Mouse (Mus musculus) limb, embryonic 11.5 days (tissue): ENCODE measurements around the gene Nek6. TPM values are rescaled to one million over a fixed set of nuclear protein-coding genes. Genes with fewer than 3 reads are reported as not detected.

ENCODE experiments used
- ATAC-seq: fragments of 200-750 bp; cut with Nextera tagmentation; 2 replicates; pipeline ENCODE4 v1.8.0; 2017; ENCODE audit warnings: low read depth; ENCODE audit not compliant: insufficient number of reproducible peaks, low FRiP score, low TSS enrichment
- DNase-seq: peaks from one replicate; pipeline ENCODE4 v3.0.0-alpha.2; 2015; ENCODE audit warnings: low spot score
- H3K27ac ChIP-seq: fragments of 300-500 bp; sonication (generic); replicated peaks from 2 replicates; pipeline ENCODE4 v1.5.1; 2014; ENCODE audit warnings: low read depth, mild to moderate bottlenecking, low read length
- H3K27me3 ChIP-seq: fragments of 300-500 bp; sonication (generic); 2 replicates; pipeline ENCODE4 v1.6.1; 2014; ENCODE audit warnings: mild to moderate bottlenecking, low read length, mixed read lengths; ENCODE audit not compliant: control insufficient read depth, insufficient read depth
- H3K36me3 ChIP-seq: fragments of 300-500 bp; sonication (generic); 2 replicates; pipeline ENCODE4 v1.6.1; 2014; ENCODE audit warnings: mild to moderate bottlenecking, low read length, moderate library complexity, mixed read lengths; ENCODE audit not compliant: control insufficient read depth, insufficient read depth
- H3K4me1 ChIP-seq: fragments of 300-500 bp; sonication (generic); 2 replicates; pipeline ENCODE4 v1.6.1; 2014; ENCODE audit warnings: low read length, mixed read lengths; ENCODE audit not compliant: control insufficient read depth, insufficient read depth
- H3K4me2 ChIP-seq: fragments of 300-500 bp; sonication (generic); 2 replicates; pipeline ENCODE4 v1.6.1; 2014; ENCODE audit warnings: low read depth, mild to moderate bottlenecking, moderate library complexity; ENCODE audit not compliant: severe bottlenecking
- H3K4me3 ChIP-seq: fragments of 300-500 bp; sonication (generic); 2 replicates; pipeline ENCODE4 v1.5.1; 2014; ENCODE audit warnings: low read depth, low read length
- H3K9ac ChIP-seq: fragments of 300-500 bp; sonication (generic); 2 replicates; pipeline ENCODE4 v1.6.1; 2014; ENCODE audit warnings: mild to moderate bottlenecking, low read length
- H3K9me3 ChIP-seq: fragments of 300-500 bp; sonication (generic); 2 replicates; pipeline ENCODE4 v1.6.1; 2016; ENCODE audit warnings: low read length; ENCODE audit not compliant: control insufficient read depth
- WGBS: fragments of 180-500 bp; shearing (Covaris S2); extraction: QIAGEN DNeasy Blood & Tissue Kit; methylation state at CpG from one replicate; pipeline ENCODE4 v1.1.7; 2014; 5-methylcytosine and 5-hydroxymethylcytosine counted together
- polyA plus RNA-seq: library from polyadenylated mRNA; unstranded; fragments of >200 nt; fragmentation: Nextera tagmentation; extraction: Ambion mirVana; gene quantifications from 2 replicates; pipeline ENCODE4 v1.2.1, GENCODE M21; 2014

The Nek6 gene
- polyA plus RNA-seq, 1 experiment from 2014 or later: 108 TPM

DNA sequence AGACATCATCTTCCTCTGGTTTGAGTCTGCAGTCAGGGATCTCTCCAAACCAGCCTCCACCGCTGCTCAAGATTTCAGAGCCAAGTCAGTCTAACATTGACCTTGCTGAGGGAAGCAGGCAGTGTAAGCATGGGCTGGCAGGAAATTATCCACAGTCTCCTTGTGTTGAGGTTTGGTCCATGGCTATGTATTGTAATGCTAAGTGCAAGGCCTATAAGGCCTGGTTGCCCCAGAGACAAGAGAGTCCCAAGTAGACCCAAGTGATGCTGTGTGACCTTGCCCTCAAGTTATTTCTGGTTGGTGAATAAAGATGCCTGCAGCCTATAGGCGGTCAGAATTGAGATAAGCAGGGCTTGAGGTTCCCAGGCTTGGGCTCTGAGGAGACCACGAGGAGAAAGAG lies 45.3 kb downstream of the Nek6 start:
- Histone ChIP-seq H3K4me2 (no peak overlapping the region), H3K9me3 (no peaks in the 10 kb centered on the region), H3K4me3 (no peak overlapping the region), H3K4me1 (no peaks in the 10 kb centered on the region), H3K9ac (no peak overlapping the region), H3K27ac (no peak overlapping the region), H3K36me3 (no peaks in the 10 kb centered on the region; the same call in 1 of the 2 replicates), H3K27me3 (no peaks in the 10 kb centered on the region)
- WGBS: 91% methylated on average over 3 of the region's 3 CpGs
- ATAC-seq (no peak), DNase-seq (no peak)

DNA sequence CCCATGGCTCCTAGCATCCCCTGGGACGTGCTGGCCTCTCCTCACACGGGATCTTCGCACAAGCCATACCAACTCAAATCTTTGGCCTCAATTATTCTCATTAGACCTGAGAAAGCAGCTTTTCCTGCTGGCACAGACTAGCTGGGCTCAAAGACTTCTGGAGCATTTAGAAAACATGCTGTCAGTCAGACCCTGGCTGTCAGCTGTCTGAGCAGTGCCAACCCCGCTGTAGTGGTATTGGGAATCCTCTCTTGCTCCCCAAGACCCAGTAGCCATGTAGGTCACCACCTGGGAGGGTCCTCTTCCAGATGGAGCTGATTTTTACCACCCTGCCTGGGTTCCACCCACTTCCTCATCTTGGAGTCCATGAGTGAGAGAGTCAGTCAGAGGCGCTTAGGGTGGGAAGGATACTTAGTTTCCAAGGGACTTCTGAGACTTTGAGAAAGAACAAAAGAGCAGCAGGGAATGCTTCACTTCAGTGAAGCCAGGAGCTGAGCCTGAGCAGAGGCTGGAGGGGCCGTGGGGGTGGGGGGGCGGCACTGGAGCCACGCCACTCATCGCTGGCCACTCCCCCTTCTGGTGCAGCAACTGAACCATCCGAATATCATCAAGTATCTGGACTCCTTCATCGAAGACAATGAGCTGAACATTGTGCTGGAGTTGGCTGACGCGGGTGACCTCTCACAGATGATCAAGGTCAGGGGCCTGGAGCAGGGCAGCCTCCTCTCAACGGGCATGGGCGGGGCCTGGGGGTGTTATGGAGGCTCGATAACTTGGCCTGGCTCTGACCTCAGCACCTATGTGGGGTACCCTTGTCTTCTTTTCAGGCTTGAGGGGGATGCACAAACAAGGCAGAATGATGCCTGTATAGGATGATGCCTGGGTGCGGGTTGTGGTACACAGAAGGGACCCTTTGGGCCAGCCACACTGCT lies 49.1 kb downstream of the Nek6 start:
- Histone ChIP-seq H3K4me2 (no peak overlapping the region), H3K27ac (no peak overlapping the region), H3K9ac (no peak overlapping the region), H3K27me3 (no peaks in the 10 kb centered on the region), H3K4me1 (no peaks in the 10 kb centered on the region), H3K36me3 (no peaks in the 10 kb centered on the region; the same call in 1 of the 2 replicates), H3K4me3 (no peak overlapping the region), H3K9me3 (no peaks in the 10 kb centered on the region)
- DNase-seq (no peak), ATAC-seq (no peak)
- WGBS: 75% methylated on average over 17 of the region's 17 CpGs

DNA sequence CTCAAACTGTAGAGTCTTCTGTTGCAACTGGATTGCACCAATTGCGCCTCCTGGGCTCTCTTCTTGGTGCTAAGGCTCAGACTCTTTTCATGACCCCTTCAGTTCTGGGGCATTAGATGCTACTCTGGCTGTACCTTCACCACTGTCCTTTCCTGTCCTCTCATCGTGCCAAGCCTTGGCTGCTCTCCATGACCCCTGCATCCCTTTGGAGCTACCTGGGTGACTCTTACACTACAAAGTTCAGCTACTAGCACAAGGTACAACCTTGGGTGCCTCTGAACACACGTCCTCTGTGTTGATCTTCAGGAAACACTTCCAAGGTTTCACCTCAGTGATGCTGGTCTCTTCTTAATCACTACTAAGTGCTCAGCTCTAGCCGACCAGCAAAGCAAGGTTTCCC lies 51.2 kb downstream of the Nek6 start:
- no peaks in the 10 kb centered on the region for H3K4me1 ChIP-seq
- no peak overlapping the region for H3K9ac ChIP-seq
- H3K9me3 ChIP-seq: no peaks in the 10 kb centered on the region
- ATAC-seq (no peak), DNase-seq (no peak)
- H3K27me3 ChIP-seq: no peaks in the 10 kb centered on the region
- no peak overlapping the region for H3K4me2 ChIP-seq
- 87% methylated on average over 4 of the region's 4 CpGs for WGBS
- H3K4me3 ChIP-seq: no peak overlapping the region
- no peak overlapping the region for H3K27ac ChIP-seq
- H3K36me3 ChIP-seq: peaks cover 4% of the 10 kb centered on the region

DNA sequence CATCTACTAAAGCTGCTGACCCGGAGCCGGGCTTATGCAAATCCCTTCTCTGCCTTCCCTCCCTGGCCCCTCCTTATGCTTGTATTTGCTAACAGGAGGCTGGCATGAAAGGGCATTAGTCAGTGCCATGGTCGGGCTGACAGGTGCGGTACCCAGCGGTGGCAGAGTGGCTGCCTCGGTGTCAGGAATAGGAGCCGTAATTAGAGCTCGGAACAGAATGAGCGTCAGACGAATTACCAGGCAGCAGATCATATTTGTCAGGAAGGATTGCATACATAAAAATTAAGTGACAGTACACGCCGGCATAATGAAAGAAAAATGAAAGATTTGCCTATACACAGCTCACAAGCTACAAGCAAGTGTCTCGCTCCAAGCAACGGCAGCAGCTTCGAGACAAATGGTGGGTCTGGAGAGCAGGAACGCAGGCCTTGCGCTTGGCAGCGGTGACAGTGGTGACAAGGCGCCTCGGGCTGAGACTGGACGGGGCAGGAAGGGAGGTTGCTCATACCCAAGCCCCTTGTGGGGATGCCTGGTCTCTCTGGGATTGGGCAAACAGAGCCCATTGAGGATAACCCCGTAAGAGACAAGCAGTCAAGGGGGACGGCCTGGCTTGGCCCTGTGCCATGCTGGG lies 60.6 kb downstream of the Nek6 start:
- Histone ChIP-seq H3K4me2 (no peak overlapping the region), H3K27ac (no peak overlapping the region), H3K9ac (no peak overlapping the region), H3K27me3 (no peaks in the 10 kb centered on the region), H3K36me3 (peaks cover 10% of the 10 kb centered on the region), H3K4me3 (no peak overlapping the region), H3K9me3 (no peaks in the 10 kb centered on the region), H3K4me1 (no peaks in the 10 kb centered on the region)
- DNase-seq (no peak), ATAC-seq (no peak)
- 91% methylated on average over 23 of the region's 23 CpGs for WGBS

DNA sequence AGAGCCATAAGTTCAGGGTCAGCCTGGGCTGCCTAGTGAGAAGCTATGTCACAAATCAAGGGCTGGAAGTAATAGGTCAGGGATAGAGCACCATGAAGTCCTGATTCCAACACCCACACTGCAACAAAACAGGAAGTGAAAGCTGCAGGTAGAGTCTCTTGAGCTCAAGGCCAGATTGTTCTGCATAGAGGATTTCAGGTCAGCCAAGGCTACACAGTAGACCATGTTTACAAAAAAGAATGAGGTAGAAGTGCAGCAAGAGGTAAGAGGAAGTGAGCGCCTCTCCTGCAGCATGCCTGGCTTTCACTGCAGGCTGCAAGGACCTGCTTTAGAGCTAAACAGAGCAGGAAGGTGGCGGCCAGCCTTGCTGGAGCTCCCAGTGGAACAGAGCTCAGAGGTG lies 63.3 kb downstream of the Nek6 start:
- Histone ChIP-seq H3K4me1 (no peaks in the 10 kb centered on the region), H3K36me3 (peaks cover 9% of the 10 kb centered on the region), H3K27ac (no peak overlapping the region), H3K4me3 (no peak overlapping the region), H3K27me3 (no peaks in the 10 kb centered on the region), H3K9ac (no peak overlapping the region), H3K4me2 (no peak overlapping the region), H3K9me3 (no peaks in the 10 kb centered on the region)
- no peak for DNase-seq
- WGBS: 93% methylated on average over 2 of the region's 2 CpGs
- ATAC-seq: no peak

DNA sequence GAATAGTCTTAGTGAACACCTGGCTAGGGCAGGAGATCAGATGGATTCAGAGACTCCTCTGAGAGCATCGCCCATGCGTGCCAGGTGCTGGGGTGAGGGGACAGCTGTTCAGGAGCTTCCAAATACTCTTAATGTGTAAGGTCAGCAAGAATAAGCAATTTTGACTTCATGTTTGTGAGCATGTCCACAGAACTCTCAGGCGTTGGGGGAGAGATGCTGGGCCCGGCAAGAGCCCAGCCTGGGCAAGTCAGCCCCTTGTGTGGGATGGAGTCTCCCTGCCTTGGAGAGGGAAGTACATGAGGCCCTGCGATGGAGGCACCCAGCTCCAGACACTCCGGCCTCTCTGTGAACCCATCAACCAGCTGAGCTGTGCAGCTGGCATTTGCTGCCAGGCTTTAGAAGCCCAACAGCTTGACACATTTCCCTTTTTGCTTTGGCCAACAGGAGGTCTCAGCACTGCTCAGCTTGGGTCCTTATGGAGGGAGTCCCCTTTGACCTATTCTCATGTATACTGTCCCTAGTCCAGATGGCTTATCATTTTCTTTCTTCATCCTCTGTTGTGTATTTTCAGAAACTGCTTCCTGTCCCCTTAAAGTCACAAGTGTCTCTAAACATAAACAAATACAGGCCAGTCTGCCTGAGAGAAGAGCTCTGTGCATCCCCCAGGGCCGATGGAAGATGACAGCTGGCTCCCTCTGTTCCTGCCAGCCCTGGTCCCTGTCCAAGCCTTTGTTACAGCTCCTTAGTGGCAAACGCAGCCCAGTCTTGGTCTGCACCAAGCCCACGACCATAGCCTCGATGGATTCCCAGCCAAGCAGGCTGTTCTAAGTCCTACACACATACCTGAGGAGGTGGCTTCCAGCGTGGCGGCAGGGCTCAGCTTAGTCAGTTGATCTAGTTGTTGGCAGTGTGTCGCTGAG lies 67.4 kb downstream of the Nek6 start:
- no peaks in the 10 kb centered on the region for H3K36me3 ChIP-seq
- DNase-seq: no peak

DNA sequence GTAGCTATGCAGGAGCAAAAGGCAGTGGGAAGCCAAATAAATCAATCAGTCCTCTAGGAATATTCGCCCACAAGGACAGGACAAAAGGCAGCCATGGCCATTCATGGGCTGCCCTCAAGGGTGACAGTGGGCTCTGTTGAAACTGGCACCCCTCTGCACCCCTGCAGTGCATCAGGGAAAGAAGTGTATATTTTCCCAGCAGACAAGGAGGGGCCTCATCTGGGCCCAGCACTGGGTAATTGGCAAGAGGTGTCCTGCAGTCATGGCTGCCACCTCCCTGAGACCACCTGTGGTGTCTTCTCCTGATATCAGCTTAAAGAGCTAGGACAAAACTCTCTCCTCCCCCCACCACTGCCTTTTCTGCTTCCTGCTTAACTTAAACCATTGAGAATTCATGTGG lies 68.1 kb downstream of the Nek6 start:
- Histone ChIP-seq H3K27ac (no peak overlapping the region), H3K4me1 (no peaks in the 10 kb centered on the region)
- 43% methylated on average over 1 of the region's 1 CpGs for WGBS

More for the DNA sequence above, 67.4 kb downstream of the Nek6 start:
- Histone ChIP-seq H3K9me3 (no peaks in the 10 kb centered on the region), H3K4me3 (no peak overlapping the region), H3K4me1 (no peaks in the 10 kb centered on the region), H3K27me3 (no peaks in the 10 kb centered on the region), H3K27ac (no peak overlapping the region), H3K4me2 (no peak overlapping the region), H3K9ac (no peak overlapping the region)
- no peak for ATAC-seq
- WGBS: 65% methylated on average over 13 of the region's 13 CpGs

DNA sequence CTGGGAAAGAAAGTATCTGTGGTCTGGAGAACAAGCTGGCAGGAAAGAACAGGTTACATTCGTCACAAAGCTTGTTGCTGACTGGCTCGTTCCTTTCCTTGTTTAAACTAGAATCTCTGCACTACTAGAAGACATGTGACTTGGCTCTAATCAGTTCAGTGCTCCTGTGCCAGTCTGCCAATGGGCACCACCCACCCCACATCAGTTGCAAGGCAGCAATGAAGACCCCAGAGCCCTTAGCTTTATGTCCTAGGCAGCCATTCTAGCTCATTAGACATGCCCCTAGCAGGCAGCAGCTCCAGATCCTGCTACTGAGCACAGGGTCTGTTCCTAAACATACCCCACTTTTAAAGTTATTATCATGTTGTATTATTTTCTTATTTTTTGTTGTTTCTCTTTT lies 72.5 kb downstream of the Nek6 start:
- no peak for DNase-seq
- Histone ChIP-seq H3K9me3 (no peaks in the 10 kb centered on the region), H3K27me3 (no peaks in the 10 kb centered on the region), H3K27ac (no peak overlapping the region), H3K36me3 (peaks cover 7% of the 10 kb centered on the region; the same call in 1 of the 2 replicates), H3K4me2 (no peak overlapping the region), H3K4me1 (no peaks in the 10 kb centered on the region; the same call in 1 of the 2 replicates), H3K4me3 (no peak overlapping the region), H3K9ac (no peak overlapping the region)
- WGBS: 85% methylated on average over 2 of the region's 2 CpGs
- no peak for ATAC-seq

More for the DNA sequence above, 68.1 kb downstream of the Nek6 start:
- DNase-seq: no peak
- Histone ChIP-seq H3K9me3 (no peaks in the 10 kb centered on the region), H3K27me3 (no peaks in the 10 kb centered on the region), H3K4me2 (no peak overlapping the region), H3K36me3 (no peaks in the 10 kb centered on the region), H3K9ac (no peak overlapping the region), H3K4me3 (no peak overlapping the region)
- ATAC-seq: no peak
